Mouse (Mus musculus) CD4-positive, CD25-positive, alpha-beta regulatory T cell, adult 9 weeks (primary cell): ENCODE data around the gene Ttc32. TPM values are rescaled to one million over a fixed set of nuclear protein-coding genes. Genes with fewer than 3 reads are reported as not detected.

ENCODE experiments used
- polyA plus RNA-seq: library from polyadenylated mRNA; unstranded; fragments of 100-300 nt; shearing (Covaris generic); gene quantifications from one replicate; pipeline ENCODE4 v1.2.1, GENCODE M21; 2017

Gene Ttc32
- 16.1 TPM for polyA plus RNA-seq

GRCm38 (mm10) chr12:9029888-9030723 is at the start of gene Ttc32:
Gene Ttc32, plus strand, starts transcription at chr12:9029997.

Other genes starting within 250 kb of the Ttc32 start
- gene Laptm4a, start 108.3 kb upstream of the Ttc32 start, polyA plus RNA-seq = 172 TPM
- not detected for gene Matn3, start 82.1 kb upstream of the Ttc32 start, polyA plus RNA-seq
- gene Wdr35, start 56.1 kb upstream of the Ttc32 start, polyA plus RNA-seq = 3.5 TPM